Mouse (Mus musculus) fibroblast of lung, adult 2 months (primary cell): ENCODE measurements around the gene Fam222b.
A peak's percentile ranks its signal among the peaks of the same experiment; 100 is the strongest.

Source experiments
- DNase-seq: peaks from one replicate; pipeline ENCODE4 v3.0.0-alpha.2; 2011; ENCODE audit warnings: low read depth

Gene Fam222b

DNA sequence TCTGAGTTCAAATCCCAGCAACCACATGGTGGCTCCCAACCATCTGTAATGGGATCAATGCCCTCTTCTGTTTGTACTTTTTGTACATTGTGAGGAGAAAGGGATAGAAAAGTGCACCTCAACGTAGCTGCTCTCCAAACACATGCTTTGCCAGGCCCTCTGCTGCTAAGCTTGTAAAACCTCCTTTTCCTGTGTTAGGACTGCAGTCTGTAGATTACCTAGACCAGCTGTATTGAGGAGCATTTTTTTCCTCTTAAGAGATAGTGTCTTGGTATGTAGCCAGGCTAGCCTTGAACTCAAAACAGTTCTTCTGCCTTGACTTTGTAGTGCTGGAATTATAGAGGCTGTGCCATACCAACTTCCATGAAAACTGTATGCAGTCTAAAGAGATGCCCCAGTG, 41.7 kb downstream of the Fam222b start:
- DNase-seq: no peak

DNA sequence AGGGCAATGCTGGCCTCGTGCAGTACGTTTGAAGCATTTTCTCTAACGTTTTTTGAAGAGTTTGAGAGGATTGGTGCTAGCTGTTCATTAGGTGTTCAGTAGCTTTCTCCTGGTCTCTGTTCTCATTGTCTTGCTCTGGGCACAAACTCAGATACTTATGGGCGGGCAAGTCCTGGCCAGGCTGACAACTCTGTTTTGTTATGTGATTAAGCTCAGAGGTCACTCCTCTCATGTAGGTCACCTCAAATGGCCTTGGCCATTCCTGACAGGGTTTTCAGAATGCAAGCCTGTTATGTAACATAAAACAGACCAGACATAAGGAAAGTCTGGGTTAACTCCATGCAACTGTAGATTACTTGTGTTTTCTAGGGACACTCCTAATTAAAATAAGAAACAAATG, 43.1 kb downstream of the Fam222b start:
- DNase-seq: no peak

DNA sequence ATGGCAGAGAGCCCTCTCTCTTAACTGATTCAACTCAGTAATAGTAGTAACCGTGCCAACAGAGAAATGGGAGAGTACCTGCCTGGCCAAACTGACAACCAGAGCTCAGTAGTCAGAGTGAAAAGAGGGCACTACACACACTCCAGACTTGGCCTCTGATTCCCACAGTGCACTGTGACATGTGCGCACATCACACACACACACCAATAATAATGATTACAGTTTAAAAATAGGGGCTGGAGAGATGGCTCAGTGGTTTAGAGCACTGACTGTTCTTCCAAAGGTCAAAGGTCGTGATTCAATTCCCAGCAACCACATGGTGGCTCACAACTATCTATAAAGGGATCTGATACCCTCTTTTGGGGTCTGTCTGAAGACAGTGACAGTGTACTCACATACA, 43.6 kb downstream of the Fam222b start:
- no peak for DNase-seq

DNA sequence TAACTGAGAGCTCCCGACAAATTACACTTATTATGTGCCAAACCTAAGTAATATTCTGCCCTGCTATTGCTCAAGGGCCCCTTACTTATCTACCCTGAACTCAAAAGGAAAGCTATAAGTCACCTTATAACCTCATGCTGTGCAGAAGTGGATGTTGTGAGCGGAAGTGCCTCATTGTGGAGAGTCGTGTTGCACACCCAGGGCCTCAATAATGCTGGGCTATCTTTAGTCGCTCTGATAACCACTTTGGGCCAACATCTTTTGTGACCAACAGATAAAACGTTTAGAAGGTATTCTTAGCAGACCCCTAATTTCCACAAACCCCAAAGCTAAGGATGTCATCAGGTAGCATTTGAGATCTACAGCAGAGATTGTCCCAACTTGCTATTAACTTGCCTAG, 46.2 kb downstream of the Fam222b start:
- no peak for DNase-seq

DNA sequence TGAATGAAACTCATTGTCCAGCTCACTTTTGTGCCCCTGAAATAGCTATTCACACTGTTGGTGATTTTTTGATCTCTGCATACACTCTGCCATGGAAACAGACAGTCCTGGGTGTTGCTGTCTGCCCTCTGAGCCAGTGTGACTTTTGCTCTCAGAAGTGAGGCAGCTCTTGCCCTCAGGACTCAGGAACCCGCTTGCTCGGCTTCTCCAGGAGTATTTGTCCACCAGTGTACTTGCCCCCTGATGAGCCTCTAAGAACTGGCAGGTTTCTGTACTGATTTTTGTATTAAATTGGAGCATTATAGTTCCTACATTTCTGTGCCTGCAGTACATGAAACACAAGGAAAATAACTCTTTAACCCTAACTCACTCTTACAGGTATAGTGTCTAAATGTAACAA, 49.1 kb downstream of the Fam222b start:
- DNase-seq: no peak

DNA sequence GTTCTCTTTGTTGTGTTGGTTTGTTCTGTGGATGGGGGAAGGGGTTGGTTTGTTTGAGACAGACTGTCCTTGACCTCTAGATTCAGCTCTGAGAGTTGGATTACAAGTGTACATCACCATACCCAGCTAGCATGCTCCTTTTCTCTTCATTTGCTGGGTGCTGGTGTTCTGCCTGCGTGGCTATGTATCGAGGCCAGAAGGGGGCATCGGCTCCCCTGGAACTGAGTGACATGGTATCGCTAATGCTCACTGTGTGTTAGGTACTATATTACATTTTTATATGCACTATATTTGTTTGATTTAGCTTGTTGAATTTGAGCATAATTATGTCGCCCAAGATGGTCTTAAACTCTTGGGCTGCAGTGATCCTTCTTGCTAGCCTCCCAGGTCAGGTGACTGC, 51.7 kb downstream of the Fam222b start:
- DNase-seq: no peak

DNA sequence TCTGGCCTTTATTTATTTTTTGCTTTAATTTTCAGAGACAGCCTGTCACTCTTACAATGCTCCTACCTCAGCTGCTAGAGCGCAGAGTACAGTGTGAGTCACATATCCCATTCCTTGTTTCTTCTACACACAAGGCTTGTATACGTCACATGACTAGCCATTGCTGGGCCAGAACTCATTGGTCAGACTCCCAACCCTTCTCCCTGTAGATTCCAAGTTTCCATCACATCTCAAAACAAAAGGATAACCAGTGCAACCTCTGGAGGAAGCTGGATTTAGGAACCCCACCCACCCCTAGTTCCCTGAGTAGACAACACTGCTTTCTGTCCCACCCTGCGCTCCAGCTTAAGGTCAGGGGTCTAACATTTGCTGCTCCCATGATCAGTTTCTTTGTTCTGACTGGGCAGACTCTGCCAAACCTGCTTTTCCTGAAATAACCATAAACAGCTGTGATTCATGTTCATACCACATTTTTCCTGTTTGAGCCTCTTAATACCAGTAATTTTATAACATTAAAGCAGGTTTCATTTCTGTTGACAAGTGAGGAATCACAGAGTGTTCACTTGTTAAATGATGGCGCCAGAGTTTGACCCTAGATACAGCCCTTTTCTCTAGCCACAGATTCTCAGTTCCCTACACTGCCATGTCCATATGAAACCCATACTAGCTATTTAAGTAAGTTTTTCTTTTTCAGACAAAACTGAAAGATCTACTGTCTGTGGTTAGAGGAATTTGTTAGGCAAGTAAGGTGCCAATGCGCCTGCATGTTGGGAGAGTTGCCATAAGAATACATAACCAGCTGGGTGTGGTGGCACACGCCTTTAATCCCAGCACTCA, 52.5 kb downstream of the Fam222b start:
- peak; percentile 81 for DNase-seq

DNA sequence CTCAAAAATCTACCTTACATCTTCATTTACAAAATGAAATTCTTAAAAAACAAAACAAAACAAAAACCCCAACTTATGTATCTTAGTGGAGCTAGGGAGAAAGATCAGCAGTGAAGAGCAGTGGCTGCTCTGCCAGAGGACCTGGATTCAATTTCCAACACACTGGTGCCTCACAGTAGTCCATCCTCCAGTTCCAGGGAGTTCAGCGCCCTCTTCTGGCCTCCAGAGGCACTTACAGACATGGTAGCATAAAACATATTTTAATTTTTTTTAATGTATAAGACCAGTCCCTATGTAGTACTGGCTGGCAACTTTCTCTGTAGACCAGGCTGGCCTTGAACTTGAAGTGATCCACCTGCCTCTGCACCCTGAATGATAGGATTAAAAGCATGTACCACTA, 56.7 kb downstream of the Fam222b start:
- no peak for DNase-seq

DNA sequence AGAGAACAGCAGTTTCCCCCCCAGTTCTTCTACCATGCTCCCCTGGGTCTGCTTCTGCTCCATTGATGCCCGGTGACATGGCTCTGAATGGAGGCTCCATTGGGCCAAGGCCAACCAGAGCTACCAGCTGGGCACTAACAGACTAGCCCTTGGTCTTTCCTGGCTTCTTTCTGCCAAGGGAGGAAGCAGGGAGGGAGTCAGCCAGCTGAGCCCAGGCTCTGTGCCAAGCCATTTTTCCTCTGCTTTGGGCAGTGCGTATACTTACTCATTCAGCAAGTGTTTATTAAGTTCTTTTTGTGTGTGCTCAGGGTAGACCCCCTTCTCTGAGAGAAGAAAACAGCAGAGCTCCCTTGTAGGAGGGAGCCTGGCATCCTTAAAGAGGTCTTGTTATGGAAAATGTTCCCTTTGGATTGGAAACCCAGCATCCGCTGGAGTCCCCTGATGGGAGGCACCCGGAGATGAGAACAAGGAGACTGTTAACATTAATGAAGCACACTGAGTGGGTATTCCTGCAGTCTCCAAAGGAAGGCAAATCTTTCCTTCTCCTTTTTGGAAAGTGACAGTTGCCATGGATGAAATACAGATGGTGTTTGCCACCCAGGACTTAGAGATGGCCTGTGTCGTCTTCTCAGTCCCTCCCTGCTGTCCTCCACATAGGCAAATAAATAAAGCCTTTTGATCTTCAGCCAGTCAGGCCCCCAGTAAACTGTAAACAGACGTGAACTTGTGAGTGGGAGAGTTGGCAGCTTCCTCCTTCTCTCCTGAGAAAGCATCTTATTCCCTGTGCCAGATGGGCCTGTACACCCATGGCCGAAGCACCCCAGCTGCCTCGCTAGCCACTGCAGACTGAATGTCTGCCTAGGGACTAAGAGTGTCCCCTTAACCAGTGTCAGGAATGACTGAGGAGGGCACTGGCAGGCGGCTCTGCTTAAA, 58.1 kb downstream of the Fam222b start:
- DNase-seq: peak; percentile 84

DNA sequence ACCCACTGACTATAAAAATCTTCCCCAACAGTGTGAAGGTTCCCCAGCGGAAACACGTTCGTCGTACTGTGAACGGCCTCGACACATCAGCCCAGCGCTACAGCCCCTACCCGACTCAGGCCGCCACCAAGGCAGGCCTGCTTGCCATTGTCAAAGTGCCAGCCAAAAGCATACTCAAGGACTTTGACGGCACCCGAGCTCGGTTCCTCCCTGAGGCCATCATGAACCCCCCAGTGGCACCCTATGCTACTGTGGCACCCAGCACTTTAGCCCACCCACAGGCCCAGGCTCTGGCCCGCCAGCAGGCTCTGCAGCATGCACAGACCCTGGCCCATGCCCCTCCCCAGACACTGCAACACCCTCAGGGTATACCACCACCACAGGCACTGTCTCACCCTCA, 59.3 kb downstream of the Fam222b start:
- DNase-seq: no peak

DNA sequence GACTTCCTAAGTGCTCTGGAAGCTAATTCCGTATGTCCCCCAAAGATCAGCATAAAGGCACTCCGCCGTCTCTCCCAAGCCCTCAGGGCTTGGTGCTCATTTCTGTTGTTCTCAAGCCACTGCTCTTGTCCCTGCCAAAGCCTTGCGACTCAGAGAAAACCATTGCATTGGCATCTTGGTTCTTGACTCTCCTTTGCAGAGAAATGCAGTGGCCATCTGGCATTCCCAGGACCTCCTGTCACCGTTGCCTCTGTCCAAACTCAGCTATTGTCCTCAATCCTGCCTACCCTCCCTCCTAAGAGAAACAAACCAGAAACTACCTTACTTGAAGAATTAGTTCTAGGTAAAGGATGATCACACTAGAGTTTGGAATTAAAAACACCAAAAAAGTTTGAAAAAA, 61.2 kb downstream of the Fam222b start:
- DNase-seq: no peak

DNA sequence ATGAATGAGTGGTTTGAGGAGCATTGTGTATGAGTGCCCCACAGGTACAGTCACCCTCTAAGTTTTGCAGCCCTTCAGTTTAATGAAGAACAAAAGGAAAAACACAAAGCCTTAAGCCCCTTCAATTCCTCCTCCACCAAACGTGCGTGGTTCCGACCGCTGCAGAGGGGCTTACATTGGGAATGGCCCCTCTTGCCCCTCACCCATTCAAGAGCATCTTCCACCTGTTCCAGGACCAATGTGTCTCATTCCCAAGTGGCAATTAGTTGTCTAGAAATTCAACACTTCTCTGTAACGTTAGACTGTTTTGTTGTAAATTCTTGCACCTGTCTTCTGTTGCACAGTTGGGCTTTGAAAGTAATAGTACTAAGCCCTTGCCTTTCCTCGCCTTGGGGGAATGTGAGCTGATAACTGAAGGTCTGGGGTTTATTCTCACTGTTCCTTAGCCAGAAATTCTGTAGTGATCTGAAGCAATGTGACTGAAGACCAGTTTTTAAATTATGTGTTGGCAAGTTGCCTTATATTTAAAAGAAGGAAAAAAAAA, 61.8 kb downstream of the Fam222b start:
- DNase-seq: no peak

DNA sequence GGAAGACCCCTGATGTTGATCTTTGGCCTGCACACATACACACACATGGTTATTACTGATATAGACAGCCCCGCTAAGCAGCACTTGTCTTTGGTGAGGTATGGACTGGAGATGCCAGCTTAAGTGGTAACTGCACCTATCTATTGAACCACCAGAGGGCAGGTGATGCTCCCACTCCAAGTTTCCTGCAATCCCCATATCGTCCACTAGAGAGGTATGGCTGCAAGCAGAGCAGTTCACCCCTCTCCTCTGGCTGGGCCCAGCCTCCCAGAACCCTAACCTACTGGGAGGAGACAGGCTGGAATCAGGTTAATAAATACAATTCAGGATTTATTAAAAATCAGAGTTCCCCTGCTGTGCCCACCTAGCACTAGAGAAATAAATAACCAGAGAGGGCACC, 64.6 kb downstream of the Fam222b start:
- peak; percentile 86 for DNase-seq

DNA sequence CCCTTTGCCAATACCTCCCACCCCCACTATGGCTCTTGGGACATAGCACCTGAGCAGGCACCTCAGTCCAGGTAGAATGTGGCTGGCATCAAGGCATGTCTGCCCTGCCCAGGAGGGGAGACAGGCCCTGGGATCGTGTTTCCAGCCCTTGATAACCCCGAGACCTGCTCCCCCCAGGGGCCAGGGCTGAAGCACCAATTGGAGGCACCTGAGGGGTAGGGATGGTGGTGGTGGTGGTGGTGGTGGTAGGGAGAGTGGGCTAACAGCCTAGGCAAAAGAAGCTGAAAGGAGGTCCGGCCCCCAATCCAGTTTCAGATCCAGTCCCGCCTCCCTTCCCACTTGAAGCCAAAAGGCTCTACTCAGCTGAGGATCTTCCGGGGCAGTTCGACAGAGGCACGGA, 65.1 kb downstream of the Fam222b start:
- DNase-seq: no peak

DNA sequence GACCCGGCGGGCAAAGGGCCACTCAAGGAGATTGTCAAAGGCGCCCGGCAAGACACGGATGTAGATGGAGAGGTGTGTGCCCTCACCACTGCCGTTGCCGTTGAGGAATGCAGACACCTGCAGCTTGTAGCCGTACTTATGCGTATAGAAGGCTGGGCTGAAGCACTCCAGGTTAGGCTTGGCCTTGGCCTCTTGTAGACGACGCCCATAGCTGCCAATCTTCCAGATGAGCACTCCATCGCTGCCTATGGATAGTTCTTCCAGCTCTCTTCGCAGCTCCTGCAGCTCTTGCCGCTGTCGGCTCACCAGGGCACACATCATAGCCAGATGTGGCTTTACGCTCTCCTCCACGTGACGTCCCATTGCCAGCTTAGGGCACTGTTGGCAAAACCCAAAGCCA, 65.7 kb downstream of the Fam222b start:
- no peak for DNase-seq

DNA sequence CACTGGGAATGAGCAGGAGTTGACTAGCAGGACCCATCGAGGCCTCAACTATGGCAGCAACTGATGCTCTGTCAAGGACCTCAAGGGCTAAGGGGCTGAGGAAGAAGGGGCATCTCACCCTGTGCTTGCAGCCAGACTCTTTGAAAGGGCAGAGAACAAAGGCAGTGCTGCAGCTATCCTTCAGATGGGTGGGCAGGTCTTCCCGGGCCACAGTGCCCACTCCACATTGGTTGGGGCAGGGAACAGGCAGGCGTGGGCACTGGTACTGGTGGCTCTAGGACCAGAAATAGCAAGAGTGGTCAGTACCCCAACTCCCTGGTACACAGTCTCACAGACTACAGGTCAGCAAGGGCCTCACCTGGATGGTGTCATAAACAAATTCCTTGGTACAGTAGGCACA, 66.2 kb downstream of the Fam222b start:
- no peak for DNase-seq

DNA sequence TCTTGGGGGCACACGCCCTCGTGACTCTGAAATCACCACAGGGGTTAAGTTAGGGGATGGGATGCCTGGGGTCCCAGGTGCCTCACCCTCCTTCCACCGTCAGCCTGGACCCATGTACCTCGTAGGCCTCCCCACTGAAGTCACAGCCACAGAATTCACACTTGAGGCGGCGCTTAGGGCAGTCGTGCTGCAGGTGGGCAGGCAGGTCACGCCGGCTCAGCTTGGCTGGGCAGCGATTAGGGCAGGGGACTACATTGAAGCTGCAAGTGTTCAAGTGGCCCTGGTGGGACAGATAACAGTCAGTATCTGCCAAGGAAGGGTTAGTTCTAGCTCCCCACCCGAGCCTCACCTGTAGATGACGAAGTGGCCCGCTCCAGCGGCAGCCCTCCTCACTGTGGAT, 66.7 kb downstream of the Fam222b start:
- no peak for DNase-seq

DNA sequence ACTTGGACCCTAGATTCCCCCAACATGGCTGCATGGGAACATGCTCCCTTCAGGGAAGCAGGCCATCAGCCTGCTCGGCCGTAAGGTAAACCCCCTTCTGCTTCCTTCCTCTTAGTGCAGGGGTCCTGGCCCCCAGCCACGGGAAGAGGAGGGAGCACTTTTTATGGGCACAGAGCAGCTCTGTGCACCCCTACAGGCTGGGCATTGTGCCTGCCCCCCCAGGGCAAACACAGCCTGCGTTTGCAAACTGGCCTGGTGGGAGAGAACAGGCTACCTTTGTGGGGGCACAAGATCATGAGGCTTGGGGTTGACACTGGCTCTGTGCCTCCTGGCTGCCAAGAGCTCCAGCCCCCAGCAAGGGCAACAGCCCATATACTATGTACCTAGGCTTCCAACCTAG, 67.5 kb downstream of the Fam222b start:
- no peak for DNase-seq

DNA sequence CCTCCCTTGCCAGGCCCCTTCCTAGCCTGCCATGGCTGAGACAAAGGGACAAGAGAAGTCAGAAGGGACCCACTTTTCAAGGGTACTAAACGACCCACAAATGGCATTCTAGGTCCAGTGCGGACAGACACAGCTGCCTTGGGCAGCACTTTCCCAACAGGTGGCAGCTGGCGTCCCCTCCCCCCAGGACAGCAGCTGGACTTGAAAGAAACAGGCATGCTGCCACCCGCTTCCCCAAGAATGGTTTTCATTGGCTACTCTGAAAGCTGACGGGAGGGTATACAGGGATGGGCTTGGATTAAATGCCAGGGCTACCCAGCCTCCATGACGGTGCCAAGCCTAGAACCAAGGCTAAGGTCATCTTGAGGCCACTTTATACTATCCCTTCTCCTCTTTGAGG, 68.0 kb downstream of the Fam222b start:
- DNase-seq: no peak

DNA sequence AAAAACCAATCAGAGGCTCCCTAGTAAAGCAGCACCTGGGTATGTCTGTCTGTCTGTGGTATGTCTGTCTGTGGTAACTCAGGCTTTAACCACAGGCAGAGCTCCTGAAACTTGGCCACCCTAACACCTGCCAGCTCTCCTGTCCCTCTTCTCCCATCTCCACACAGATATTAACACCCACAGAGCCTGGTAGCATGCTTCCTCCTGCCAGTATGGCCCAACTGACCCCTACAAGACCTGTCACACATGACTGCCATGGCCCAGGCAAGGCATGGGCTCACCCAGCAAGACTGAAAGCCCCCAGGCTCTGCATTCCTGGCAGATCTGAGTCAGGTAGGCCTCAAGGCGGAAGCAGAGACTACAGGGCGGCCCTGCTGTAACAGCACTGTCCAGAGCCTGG, 68.6 kb downstream of the Fam222b start:
- no peak for DNase-seq

DNA sequence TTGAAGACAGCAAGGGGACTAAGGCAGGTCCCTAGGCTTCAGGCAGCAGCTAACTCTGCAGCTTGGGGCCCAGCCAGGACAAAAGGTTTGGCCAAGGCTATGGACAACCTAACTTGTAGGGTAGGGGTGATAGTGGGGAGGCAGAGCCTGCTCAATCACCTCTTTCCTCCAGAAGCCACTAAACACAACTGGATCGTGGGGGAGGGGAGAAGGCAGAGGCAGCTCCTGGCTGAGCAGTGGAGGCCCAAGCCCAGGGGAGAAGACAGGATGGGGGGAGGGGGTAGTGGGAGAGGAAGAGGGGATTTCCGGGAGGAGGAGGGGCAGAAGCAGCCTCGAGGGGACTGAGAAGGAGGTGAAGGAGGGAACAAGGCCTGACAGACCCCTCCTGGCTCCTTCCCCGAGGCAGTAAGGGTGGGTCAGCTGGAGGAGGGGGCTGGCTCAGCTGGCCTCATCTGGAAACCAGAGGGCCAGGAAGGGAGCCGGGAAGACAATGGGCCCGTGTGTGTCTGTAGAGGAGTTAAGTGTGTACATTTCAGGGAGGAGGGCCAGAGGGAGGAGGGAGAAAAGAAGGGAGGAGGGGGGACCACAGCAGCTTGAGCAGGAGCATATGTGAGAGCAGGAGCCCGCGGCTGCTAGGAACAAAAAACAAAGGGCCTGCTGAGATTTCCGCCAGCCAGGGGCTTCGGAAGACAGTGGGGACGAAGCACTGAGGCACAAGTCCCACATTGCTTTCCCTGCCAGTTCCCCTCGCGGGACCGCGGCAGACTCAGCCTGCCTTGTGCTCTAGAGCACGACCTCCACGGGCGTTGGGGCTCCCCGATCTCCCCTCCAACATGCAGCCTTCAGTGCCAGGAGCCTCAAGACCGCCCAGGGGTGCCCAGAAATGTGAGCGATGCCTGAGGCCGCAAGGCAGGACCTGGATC, 69.5 kb downstream of the Fam222b start:
- DNase-seq: no peak

DNA sequence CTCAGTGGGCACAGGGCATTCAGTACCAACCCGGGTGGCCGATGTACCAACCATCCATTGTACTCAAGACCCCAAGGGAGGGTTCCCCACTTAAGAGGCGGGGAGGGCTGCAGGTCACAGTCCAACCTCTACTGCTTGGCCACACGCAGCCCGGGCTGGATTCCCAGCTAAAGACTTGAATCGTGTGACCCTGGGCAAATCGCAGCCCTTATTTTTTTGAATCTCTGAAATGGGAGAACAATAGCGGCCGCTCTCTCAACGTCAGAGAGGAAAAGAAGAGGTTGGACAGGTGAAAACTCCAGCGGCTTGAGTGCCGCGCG, 70.1 kb downstream of the Fam222b start:
- no peak for DNase-seq
